Mouse (Mus musculus) heart, postnatal 0 days (tissue): Measurements from ENCODE around the gene Olfr822.

Source experiments
- CTCF ChIP-seq: IDR thresholded peaks from 2 replicates; pipeline ENCODE4 v1.5.1; 2016; ENCODE audit warnings: antibody characterized with exemption, control low read depth, low read depth
- EP300 ChIP-seq: IDR thresholded peaks from 2 replicates; pipeline ENCODE4 v1.6.1; 2016; ENCODE audit warnings: antibody characterized with exemption, low read depth

GRCm38 (mm10) chr10:130096104-130096503, 25.1 kb downstream of the Olfr822 start:
- peak; percentile 36 for TF ChIP-seq CTCF
- no peak for TF ChIP-seq EP300
